Mouse (Mus musculus) small intestine, adult 2 months (tissue): Measurements from ENCODE around the gene Tcirg1.

ENCODE experiments used
- CTCF ChIP-seq: fragments of 200-500 bp; IDR thresholded peaks from 2 replicates; pipeline ENCODE4 v1.5.1; 2012; ENCODE audit warnings: low read depth, mild to moderate bottlenecking, control low read depth, inconsistent platforms, low read length, moderate library complexity, mixed read lengths; ENCODE audit not compliant: insufficient replicate concordance, insufficient read length; ENCODE audit errors: extremely low read depth
- POLR2A ChIP-seq: fragments of 200-500 bp; IDR thresholded peaks from 2 replicates; pipeline ENCODE4 v1.6.1; 2012; ENCODE audit warnings: low read depth, mild to moderate bottlenecking, control low read depth, inconsistent platforms, low read length, moderate library complexity

GRCm38 (mm10) chr19:3889096-3889495, 17.8 kb downstream of the Tcirg1 start:
- TF ChIP-seq CTCF (no peak), POLR2A (no peak)
